Mouse (Mus musculus): ENCODE measurements around the gene Rnf19b. TPM values are rescaled to one million over a fixed set of nuclear protein-coding genes. Genes with fewer than 3 reads are reported as not detected.

Rnf19b gene
- total RNA-seq, 2 experiments from 2014 or later, result 23.6 to 25.1 TPM

DNA sequence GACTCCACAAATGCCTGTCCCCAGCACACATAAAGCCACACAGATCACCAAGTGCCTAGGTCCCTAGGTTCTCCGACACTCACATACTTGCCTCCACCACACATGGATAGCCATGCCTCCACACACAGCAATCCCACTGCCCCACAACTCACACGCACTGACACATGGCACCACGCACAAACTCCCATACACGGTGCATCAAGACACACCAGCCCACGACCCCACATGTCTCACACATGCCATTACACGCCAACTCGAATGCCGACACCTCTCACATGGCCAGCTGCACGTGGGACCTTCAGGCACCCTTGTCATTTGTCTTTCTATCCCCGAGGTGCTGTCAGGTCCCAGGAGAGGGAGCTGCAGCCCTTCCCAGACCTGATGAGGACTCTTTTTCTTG, 61.6 kb downstream of the Rnf19b start:
- no peak for DNase-seq

DNA sequence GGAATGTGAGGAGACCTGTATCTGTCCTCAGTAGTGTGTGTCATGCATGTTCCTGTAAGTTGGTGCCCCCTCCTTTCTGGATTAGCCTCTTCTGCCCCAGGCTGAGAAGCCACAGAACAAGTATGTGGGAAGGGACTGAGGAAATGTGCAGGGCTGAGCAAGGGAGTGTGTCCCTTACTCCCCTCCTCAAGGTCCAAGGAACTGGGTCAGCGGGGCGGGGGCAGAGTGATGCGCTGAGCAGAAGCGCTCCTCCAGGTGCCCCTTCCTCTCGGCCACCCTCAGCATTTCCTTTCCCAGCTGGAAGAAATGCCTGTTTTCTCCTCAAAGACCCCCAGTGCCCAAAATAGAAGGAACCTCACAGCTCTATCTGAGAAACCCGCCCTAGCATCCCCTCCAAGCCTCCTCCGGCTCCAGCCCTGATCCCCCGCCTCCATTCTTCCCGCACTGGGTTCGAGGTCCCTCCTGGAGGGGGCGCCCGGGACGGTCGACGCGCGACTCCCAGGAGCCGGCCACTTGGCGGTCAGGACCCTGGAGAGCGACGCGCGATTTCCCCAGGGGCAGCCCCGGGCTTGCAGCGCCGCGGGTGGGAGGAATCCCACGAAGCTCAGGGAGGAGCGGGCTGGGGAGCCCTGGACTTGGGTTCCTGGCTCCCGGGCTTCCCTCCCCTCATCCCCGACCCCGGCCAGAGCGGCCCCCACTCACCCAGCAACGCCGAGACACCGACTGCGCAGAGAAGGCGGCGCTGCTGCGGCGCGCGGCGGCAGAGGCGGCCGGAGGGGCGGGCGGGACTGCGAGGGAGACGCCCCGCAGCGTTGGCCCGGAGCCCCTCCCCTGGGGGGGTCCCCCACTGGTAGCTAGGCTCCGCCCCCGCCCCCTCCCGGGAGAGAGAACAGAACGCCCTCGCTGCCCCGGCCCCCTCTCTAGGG, 62.7 kb downstream of the Rnf19b start:
- peak; percentile 89 for DNase-seq

DNA sequence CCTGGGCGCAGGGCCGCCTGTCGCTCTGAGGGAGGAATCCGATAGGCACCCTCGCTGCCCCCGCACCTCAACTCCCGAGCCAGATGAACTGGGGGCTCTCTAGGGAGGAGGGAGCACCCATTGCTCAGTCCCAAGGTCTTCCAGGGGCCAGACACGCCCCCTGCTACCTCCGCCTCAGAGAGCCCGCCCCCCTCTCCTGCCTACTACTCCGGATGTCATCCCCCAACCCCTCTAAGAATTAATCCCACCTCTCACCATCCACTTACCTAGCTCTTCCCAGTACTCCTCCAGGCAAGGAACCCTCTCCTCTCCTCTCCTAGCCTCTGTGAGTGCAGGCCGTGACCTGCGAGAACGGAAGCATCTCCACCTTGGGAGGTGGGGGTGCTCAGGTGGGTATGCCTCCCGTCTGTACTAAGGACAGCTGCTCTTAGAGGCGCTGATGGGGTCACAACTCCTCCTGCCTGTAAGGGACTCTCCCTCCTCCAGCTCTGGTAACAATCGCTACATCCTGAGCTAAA, 63.6 kb downstream of the Rnf19b start, which contains the start of gene Hpca:
Gene Hpca (minus strand): TSS at position 468 of the 518 bp plus-strand sequence.
- DNase-seq, result no peak

DNA sequence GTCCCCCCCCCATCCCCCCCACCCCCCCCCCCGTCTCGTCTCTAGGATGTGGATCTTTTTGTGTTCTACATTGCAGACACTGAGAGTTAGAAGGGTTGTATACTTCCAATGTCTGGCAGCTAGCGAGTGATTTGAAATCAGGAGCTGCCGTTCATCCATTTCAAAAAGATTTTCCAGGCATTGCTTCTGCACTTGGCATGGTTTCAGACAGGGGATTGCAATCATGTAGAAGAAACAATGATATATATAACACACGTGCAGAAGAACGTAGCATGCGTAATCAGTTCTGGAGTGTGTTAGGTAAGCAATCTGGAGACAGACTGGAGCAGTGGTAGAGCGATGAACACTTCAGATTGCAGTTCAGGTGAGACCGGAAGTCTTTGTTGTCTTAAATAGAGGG, 64.0 kb downstream of the Rnf19b start:
- DNase-seq, result no peak

DNA sequence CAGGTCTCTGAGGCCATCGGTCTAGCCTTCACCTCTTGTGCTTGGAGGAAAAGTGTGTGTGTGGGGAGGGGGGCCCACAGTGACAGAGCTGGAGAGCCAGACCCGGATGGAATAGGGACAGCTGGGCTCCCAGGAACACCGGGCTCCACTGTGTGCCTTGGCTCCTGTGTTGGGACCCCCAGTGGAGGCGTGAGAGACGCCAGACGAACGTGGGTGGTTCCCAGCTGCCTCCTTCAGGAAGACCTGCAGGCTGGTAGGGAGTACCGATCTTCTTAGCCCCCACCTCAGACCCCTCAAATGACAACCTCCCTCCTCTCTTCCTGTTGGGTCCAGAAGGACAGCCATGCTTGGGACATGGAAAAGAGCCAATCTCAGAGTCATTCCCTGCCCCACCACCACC, 64.6 kb downstream of the Rnf19b start:
- no peak for DNase-seq

DNA sequence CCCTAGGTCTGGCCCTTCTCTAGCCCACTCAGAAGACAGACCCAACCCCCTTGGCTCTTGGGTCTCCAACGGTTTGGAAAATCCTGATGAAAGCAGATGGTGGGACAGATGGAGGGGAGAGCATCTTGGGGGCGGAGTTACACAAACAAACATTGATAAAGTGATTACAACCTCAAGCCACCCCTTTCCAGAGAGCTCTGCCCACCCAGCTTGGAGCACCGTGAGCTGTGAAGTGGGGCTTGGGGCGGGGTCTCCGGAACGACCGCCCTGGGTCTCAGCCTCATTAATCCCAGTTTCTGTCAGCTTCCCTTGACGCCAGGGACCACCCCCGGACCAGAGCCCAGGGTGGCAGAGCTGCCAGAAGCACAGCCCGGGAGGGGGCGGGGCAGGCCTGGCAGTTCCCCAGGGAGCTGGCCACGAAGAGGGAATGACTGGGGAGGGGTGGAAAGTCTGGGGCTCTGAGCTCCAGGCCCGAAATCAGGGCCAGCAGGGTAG, 66.6 kb downstream of the Rnf19b start:
- DNase-seq, result peak; percentile 47

DNA sequence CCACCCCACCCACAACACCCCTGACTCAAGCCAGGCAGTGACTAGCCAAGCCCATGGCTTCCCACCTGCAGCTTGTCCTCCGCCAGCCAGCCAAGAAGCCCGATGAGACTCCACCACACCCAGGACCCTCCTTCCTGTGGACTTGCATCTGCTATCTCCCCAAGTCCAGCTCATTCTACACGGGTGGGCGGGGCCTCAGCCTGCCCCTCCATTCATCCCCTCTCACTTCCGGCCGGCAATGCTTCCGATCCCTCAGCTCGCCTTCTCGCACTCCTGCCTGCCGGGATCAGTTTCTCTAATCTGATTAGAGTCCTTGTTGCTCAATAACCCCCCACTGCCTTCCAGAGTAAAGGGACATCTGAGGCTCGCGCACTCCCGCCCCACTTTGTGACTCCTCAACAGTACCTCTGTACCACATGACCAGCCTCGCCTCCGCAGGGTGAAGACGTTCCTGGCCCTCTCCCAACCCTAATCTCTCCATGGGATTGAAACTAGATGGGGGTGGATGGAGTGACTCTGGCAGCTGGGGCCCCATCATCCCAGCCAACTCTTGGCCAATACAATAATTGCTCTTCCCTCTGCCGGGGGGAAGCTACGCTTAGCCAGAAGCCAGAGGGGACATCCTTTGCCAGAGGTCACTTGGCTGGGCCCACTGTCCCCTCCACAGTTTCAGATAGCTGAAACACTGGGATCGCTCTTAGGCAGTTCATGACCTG, 67.8 kb downstream of the Rnf19b start:
- peak; percentile 57 for DNase-seq

DNA sequence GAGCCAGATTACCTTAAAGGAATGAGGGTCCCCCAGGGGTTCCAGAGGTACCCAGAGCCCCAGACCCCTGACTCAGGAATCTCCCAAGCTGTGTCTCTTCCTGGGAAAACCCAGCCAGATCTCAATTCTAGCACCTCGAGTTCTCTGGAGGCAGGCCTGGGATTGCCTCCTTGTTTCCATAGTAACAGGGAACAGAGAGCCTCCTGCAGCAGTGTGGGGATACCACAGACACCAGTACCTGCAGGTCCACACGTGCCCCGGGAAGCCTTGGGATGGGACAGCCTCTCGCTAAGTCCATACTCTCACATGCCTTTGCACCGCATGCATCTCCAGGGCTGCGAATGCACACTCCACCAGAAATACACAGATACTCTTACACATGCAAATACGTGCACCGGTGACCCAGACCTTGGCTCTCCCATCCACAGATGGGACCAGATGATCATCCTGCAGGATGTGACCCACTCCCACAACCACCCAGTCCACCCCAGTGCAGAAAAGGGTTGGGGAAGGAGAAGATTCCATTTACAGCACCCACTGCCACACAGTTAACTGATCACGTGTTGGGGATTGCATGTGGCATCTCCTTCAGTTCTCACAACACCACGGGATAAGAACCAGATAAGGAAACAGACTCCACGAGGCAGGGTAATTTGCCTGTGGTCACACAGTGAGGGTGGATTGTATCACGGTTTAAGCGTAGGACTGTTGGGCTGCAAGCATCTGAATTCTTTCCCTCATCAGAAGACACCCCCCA, 70.7 kb downstream of the Rnf19b start:
- no peak for DNase-seq

DNA sequence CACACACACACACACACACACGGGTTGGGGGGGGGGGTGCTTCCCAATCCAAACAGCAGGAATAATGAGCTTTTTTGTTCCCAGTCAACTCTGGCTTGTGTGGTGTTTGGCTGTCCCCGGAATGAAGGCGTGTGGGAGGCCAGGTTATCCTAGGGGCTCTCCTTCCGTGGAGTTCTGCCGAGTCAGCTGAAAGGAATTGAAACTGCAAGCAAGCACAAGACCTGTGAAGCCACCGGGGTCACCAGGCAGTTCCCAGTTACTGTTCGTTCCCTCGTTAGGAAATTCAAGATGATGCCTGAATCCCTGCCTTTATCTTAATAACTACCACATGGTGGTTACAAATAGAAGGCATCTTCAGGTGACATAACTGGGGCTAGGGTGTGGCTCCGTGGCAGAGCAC, 71.3 kb downstream of the Rnf19b start:
- no peak for DNase-seq

DNA sequence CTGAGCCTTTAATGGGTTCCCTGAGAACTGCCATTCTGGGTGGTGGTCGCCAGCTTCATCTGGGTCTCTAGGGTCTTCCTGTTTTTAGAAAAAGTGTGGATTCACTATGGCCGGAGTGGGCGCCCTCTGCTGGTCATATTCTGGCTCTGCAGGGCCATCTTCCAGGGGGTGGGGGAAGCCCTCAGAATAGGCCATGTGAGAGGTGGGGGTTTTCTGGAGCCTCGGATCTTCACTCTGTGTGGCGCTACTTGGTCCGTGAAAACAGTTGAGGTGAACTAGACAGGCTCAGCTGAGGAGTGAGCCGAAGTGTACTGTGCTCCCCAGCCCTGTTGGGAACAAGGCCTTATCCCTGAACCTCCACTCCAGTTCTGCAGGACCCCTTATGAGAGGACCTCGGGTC, 72.1 kb downstream of the Rnf19b start:
- peak; percentile 43 for DNase-seq

DNA sequence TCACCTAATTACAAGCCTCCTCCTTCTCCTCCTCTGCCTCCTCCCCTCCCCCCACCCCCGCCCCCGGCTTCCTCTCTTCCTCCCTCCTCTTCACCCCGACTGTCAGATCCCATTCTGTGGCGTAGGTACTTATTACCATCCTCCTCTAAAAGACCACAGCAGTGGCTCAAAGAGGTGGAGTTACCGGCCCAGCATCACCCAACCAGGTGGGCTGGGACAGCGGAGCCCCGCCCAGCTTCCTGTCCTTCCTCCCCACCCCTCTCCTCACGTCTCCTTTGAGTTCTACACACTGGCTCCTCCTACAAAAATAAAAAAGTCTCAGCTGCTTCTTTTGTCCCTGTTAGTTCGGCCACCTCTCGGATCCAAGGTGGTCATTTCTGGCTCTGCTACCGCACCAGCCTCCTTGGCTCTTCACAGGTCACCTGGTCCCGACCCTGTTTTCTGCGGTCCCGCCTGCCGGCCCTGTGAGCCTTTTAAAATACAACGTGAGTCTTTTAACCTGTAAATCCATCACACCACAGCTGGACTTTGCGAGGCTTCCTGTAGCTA, 72.8 kb downstream of the Rnf19b start:
- no peak for DNase-seq

DNA sequence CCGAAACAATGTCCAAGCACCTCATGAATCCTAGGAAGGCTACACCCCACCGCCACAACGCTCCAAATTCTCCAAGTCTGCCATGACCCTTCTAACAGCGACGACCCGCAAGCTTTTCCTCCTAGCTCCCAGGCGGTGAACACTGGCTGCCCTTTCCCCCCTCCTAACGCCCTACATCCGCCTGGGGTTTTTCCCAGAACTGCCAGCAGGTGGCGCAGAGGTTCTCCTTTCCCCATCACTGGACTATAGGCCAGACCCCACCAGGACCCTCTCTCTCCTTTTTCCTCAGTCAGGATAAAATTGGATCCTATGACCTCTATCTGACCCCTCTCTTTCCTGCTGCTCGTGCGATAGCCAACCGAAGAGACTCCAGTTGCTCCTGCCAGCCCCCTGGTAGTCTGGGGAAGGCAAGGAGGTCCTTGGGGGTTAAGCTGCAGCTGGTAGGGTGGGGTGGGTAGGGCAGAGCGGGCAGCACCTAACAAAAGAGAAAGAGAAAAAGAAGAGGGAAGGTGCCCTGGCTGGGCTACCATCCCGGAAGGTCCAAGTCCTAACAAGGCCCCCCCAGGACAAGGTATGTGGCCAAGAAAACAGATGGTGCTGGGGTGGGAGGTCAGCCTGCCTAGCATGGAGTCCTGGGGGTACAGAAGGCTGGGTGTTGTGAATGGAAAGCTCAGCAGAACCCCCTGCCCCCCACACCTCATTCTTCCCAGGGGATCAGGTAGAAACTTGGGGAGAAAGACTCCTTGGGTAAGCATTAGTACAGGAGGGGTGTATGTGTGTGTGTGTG, 76.9 kb downstream of the Rnf19b start:
- peak; percentile 87 for DNase-seq

Other genes starting within 250 kb of the Rnf19b start
- 10 to 100 TPM; 10.6 to 11.5 TPM for gene Trim62, start 174.7 kb upstream of the Rnf19b start, total RNA-seq (2021)
- gene Azin2, start 95.8 kb upstream of the Rnf19b start, total RNA-seq (2021), result 10 to 100 TPM; 32.5 to 32.9 TPM
- gene Ak2, start 66.3 kb upstream of the Rnf19b start, total RNA-seq (2021), result 100 to 1,000 TPM; 244 to 274 TPM
- not detected for gene Tmem54, start 47.3 kb downstream of the Rnf19b start, total RNA-seq (2021)
- gene Hpca, start 63.8 kb downstream of the Rnf19b start, total RNA-seq (2021), result 1 to 10 TPM; 3.6 to 7.8 TPM
- gene Fndc5, start 78.7 kb downstream of the Rnf19b start, total RNA-seq (2021), result 10 to 100 TPM; 19.5 to 34.9 TPM
- gene S100pbp, start 131.5 kb downstream of the Rnf19b start, total RNA-seq (2021), result 10 to 100 TPM; 26.9 to 29.6 TPM
- 10 to 100 TPM; 63.8 to 68.1 TPM for gene Yars, start 131.5 kb downstream of the Rnf19b start, total RNA-seq (2021)
- 10 to 100 TPM; 16.5 to 16.6 TPM for gene C77080, start 203.1 kb downstream of the Rnf19b start, total RNA-seq (2021)
- 1 to 10 TPM; 4.2 to 7.4 TPM for gene Sync, start 229.3 kb downstream of the Rnf19b start, total RNA-seq (2021)